Mouse (Mus musculus) embryo, embryonic 9.5 days (tissue): Measurements from ENCODE around the gene Cux1.
A peak's percentile ranks its signal among the peaks of the same experiment; 100 is the strongest.

Experiments
- DNase-seq: peaks from one replicate; pipeline ENCODE4 v3.0.0-alpha.2; 2017; ENCODE audit errors: extremely low spot score

Cux1 gene

DNA sequence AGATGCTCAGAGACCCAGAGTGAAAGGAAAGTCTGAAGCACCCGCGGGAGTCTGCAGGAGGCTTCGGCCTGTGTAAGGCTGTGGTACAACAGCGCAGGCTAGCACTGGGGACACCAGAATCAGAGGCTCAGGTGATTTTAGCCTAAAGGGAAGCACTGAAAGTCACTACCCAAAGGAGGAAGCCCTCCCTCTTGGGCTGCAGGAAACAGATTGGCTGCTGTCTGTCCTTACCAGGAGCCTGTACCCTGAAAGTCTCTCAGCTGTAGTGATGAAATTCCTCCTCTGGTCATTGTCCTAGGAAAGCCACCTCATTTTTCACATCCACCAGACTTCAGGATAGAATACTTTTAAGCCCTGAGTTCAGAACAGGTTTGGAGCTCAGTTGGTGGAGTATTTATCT is 30.5 kb downstream of the Cux1 start:
- DNase-seq = no peak

DNA sequence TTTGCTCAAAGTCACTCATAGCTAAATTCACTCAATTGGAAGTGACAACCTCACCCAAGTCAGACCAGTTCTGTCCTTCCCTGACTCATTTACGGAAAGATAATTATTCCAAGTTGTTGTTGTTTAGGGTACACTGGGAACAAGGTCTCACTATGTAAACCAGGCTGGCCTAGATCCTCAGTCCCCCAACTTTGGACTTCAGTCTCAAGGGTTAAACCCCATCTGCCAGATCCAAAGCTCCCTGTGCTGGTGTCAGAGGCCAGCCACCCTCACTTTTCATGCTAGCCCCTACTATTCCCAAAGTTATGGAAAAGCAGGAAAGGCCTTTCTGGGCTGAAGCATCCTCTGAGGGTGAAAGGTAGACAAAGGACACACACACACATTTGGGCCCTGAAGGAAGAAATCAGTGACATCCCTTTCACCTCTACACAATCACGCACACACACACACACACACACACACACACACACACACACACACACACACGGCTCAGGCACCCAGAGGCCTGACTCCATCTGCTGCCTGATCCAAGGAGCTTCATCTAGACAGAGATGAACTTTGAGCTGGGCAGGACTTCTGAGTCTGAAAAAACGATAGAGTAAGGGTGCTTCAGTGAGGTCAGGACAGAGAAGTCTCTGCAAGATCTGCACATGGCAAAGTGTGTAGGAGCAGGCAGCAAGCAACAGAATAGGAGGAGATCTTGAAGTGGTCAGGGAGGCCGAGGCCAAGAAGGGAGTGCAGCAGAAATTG is 31.1 kb downstream of the Cux1 start:
- DNase-seq = no peak

DNA sequence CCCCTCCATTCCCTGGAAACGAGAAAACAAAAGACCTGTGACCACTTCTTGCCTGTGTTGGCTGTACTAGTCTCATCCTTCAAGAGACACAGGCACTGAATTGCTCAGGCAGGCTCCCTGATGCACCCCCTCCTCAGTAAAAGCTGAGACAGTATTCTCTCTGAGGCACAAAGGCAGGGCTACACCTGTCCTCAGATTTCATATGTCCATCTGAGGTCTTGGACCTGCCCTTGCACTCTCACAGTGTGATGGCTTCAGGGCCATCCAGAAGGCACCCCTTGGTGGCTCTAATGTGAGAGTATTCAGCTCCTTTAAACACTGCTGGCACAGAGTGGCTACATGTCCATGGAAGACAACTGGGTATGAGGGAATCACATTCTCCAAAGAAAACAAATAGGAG is 32.1 kb downstream of the Cux1 start:
- DNase-seq = no peak

DNA sequence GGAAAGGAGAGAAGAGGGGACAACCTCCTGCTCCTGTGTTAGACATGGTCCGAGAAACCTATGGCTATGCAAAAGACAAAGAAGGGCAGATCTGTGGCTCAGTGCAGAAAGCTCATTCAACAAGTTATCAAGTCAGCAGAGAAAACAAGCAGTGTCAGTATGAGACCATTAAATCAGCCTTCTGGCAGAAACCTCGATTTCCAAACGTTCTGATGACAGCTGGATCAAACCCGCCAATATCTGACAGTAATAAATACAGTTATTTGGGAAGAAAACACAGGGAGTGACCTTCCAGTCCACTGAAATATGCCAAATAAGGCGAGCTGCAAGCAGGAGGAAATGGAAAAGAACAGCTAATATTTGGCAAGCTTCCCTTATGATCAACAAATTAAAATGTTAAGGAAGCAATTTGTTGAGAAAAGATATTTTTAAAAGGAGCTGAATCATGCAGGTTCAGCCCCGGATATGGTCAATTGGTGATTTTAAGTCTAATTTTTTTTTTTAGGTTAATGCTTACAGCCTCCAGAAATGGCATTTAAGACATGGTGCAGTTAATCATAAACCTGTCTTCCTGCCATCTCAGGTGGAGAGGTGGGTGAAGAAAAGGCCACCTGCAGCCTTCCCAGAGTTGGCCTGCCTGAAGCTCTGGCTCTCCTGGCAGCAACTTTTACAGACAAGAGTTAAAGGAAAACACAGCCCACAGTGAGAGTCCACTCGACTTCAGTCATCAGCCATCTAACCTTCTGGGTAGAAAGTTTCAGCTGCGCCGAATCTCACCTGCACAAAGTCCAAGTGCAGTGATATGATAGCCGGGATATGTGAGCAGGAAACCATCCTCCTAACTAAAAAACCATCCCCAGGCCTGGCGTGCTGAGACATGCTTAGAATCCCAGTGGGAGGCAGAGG is 33.7 kb downstream of the Cux1 start:
- no peak for DNase-seq

DNA sequence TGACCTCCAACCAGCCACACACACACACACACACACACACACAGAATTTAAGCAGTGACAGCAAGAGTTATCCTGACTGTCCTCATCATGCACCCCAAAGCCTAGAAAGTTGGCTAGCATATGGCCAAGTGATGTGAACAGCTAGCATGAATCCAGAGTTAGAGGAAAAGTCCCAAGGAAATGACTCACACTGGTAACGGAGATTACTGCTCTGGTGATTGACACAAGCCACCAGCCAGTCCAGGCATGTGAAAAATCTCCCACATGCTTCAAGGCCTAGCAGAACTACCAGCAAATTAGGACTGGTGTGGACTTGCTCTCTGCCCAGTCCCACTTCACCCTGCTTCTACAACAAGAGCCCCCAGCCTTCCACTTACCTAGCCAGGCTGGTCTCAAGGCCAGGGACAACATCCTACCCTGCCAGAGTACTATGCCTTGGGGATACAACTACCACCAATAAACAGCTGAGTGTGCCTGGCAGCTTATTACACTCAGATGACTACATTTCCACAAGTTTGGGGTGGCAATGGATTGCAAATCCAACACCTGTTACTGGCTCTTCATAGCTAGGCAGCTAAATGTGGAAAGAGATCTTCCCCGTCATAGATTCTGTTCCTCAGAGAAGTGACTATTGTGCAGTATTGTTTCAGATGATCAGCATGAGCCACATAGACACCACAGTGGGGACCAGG is 35.5 kb downstream of the Cux1 start:
- no peak for DNase-seq

- no peak for DNase-seq
Measured at GRCm38 (mm10) chr5:136530931-136531330, 36.4 kb downstream of the Cux1 start.

GRCm38 (mm10) chr5:136529165-136529564 is 38.1 kb downstream of the Cux1 start:
- no peak for DNase-seq

DNA sequence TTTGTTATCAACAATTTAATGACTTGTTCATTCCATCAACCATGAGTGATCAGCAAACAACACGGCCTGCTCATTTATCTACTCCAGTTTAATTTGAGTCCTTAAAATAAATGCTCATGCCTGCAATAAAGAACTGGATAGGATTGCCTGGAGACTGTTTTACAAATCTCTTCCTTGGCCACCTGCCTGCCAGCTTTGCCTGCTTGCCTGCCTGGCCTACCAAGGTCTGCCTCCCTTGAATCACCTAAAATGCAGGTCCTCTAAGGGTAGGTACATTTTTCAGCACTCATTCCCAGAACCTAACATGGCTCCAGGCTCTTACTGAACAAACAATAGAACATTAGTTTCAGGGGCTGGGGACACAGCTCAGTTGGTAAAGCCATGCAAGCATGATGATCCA is 39.4 kb downstream of the Cux1 start:
- no peak for DNase-seq

DNA sequence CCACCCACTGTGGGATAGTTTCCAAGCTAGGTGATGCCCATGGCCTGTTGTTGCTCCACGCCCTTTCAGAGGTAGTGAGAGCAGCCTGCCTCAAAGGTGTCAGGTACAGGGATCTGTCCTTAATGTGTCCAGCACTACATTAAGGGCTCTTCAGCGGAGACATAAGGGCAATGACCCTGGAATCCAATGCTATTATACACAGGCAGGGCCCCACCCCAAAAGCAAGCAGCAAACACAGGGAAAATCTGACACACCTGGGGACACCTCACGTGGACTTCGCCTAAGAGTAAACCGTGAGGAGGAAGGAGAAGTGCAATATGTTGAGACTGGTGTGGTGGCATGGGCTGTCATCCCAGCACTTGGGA is 40.8 kb downstream of the Cux1 start:
- DNase-seq = no peak

DNA sequence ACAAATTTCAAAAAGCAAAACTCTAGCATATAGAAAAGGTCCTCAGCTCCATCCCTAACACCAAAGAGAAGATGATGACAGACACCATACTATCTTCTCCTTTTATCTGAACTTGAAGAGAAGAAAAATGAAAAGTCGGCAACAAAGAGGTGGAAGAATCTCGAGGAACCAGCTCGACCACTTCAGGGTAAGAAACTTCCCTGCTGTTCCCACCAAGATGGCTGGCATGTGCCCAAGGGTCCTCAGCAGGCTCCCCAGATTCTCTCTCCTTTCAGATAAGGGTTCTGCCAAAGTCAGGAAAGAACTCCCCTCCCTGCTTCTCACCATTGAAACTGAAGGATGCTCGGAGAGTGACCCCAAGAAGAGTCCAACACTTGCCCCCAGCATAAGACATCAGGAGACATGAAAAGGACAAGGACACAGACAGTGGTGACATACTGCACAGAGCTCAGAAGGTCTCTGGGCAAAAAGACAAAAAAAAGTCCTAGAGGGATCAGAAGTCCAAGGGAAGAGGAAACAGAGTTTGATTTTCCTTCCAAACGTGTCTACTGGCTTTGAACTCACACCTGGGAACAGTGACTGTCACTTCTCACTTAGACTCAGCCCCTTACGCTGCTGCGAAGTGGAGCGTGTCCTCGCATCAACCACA is 41.3 kb downstream of the Cux1 start:
- DNase-seq = no peak

DNA sequence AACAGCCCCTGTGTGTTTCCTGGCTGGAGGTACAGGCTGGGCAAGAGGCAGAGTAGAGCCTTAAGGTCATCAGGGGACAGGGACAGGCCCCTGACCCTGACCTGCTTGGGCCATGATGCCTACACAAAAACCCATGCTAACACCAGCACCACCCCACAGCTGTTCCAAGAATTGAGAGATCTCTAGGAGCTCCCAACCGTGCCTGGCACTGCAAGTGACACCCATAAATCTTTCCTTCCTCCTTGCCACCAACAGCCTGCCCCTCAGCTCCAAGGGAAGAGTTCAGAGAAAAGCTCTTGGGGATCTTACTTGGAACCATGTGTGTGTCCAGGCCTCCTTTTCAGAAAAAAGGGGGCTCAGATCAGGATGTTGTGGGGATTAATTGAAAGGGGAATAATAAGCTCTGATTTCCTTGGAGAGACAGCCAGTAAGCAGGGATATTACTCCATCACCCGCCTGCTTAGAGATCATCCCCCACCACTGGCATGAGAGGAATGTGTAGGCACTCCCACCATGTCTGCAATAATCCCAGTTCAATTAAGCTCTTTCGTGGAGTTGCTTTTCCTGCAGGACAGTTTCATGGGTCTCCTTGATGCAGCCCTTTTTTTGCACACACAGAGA is 44.3 kb downstream of the Cux1 start:
- DNase-seq = peak; percentile 43

DNA sequence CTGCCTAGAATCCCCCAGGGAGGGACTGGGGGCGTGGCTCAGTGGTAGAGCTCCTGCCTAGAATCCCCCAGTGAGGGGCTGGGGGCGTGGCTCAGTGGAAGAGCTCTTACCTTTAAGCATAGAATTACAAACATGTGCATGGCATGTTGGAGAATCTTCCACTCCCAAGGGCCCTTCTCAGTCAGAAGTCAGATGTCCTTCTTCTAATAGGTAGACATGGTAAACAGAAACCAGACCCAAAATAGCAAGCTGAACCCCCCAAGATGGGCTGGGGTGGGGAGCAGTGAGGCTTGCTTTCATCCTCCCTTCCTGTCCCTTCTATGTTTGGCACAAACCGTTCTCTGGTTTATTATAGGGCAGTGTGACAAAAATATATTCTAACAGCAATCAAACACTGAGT is 45.6 kb downstream of the Cux1 start:
- no peak for DNase-seq

DNA sequence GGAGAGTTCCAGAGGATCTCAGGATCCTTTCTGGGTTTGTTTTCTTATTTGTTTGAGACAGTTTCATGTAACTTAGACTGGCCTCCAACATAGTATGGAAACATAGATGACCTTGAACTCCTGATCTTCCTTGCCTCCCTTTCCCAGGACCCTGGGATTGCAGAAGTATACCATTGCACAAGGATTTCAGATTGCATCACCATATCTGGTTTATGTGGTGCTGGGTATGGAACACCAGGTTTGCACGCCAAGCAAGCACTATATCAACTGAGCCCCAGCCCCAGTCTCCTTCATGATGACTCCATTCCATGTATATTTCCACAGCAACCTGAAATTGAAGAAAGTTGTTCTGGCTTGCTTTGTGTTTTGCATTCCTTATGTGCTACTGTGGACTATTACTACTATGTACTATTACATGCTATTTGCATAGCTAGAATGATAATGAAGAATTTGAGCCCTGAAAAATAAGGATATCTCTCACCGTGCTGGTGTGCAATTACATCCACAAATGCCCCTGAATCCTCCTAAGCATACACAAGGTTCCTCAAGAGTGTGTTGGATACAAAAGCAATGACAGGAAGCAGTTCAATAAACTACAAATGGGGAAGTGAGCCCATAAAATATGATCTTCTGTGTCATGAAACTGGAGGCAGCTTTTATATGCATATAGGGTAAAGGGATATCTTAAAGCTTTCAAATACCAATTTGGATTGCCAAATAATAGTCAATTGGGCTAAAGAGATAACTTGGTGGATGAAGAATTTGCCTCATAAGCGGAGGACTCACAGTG is 48.4 kb downstream of the Cux1 start:
- DNase-seq = no peak

GRCm38 (mm10) chr5:136517510-136517909 is 49.8 kb downstream of the Cux1 start:
- no peak for DNase-seq

DNA sequence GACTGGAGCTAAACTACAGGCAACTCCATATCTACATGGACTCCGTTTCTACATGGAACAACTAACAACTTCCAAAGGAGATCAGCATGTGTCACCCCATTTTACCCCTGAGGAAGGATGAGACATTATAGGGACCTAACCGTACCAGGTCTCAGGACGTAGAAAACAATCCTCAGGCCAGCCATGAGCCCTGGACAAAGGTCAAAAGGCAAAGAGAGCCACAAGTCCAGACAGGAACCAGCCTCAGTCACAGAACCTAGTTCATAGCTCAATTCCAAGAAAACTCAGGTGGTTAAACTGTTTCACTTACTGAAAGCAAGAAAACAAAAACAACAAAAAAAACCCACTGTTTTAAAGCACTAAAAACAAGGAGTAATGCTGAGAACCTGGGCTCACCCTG is 50.7 kb downstream of the Cux1 start:
- no peak for DNase-seq

DNA sequence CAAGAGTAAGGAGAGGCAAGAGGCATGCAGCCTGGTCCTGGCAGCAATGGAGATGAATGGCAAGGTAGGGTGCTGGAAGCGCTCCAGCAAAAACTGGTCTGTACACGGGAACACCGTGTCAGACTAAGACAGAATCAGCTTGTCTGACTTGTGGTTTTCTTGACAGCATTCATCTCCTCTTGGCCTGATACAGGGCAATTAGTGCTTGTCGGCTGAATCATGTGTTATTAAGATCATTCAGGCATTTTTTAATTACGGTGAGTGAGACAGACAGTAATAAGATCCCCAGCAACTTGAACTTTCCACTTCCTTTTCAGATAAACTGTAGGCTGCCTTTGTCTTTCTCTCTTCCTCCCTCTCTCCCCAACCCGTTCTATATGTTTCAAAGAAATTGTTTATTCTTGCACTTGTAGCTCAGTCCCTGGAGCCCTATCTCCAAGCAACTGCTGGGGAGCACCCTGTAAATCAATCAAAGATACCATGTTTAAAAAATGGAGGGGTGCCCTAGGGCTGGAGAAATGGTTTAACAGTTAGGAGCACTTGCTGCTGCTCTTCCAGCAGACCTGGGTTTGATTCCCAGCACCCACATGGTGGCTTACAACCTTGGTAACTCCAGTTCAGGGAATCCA is 53.1 kb downstream of the Cux1 start:
- no peak for DNase-seq

- no peak for DNase-seq
Measured at GRCm38 (mm10) chr5:136512103-136512674, 55.1 kb downstream of the Cux1 start.

DNA sequence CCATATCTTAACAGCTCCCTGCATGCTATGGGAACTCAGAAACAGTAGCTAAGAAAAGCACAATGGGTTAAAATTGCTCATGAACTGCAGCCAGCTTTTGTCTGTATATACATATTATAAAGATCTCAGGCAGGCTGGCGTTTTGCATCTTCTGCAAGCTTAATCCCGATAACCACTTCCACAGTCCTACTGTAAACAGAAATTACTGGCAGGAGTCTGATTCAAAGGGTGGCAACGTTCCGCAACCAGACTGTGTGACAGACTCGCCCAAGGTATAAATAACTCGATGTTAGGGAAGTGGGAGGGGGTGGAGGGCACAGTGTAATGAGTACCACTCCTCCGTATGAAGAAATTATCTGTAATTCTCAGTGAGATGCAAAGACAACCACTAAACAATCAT is 55.9 kb downstream of the Cux1 start:
- DNase-seq = no peak

DNA sequence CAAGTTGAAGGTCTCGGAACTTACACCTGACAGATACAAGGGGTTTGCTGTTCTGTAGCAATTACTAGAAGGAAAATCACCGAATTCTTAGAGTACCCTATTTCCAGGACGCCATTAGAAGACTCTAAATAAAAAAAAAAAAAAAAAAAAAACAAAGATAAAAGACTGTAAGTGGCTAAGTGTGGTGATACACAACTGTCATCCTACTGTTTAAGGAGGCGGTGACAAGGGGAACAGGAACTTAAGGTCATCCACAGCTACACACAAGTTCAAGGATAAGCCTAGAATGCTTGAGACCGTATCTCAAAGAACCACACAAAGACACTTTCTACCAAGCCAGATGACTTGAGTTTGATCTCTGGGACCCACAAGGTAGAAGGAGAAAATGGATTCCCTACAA is 56.7 kb downstream of the Cux1 start:
- no peak for DNase-seq

DNA sequence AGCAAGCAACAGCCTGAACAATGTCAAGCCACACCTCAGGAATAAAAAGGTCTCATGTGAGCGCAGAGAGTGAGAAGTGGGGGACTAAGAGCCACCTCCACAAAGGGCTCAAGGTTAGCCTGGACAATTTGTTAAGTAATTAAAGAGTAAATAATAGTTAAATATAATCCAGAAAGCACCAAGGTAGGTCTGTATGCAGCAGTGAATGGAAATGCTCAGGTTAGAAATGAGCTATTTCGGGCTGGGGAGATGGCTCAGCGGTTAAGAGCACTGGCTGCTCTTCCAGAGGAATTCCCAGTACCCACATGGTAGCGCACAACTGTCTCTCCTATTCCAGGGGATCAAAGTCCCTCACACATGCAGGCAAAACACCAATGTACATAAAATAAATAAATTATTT is 59.7 kb downstream of the Cux1 start:
- DNase-seq = no peak
